Mouse (Mus musculus) embryonic stem cell, embryonic (primary cell): ENCODE results near the gene Eif3k.

ENCODE experiments used
- CTCF ChIA-PET, 4 experiments: fragments of 300-600 bp in 2 of 4; fragments of 350-600 bp in 2 of 4; sonication (Branson Sonifier 250); formaldehyde crosslinking; loops; one replicate each; lab custom pipeline; 2022; ENCODE audit warnings: inconsistent platforms in 2 of 4; lab: Charles Lee
- POLR2A ChIA-PET, 4 experiments: fragments of 300-600 bp in 2 of 4; fragments of 350-600 bp in 2 of 4; sonication (Branson Sonifier 250); formaldehyde crosslinking; loops; one replicate each; lab custom pipeline; 2022; ENCODE audit warnings: antibody characterized with exemption in 4 of 4, inconsistent platforms in 1 of 4; lab: Charles Lee

Gene Eif3k

GRCm38 (mm10) chr7:28971770-28972269, 9.8 kb downstream of the Eif3k start:
- ChIA-PET POLR2A (interaction anchor here (0.5 to 7.9 kb wide), 24 partner anchors 8 to 1227 kb away, joined by 3 to 84 read pairs (median 4); partner anchors contain the start of genes Actn4 (in 4 of the 4), Eif3k (in 3 of the 4), Map4k1 (in 3 of the 4) and Capns1 (in 1 of the 4)), CTCF (interaction anchor here in 3 of 4 experiments (0.5 to 1.6 kb wide), 9 partner anchors 8 to 578 kb away, joined by 3 to 11 read pairs (median 4); partner anchors contain the start of genes Actn4 (in 1 of the 3), Eif3k (in 1 of the 3) and Map4k1 (in 1 of the 3))

GRCm38 (mm10) chr7:28971029-28971428, 10.6 kb downstream of the Eif3k start:
- ChIA-PET POLR2A (interaction anchor here (0.6 to 7.9 kb wide), 40 partner anchors 9 to 1228 kb away, joined by 3 to 84 read pairs (median 4); partner anchors contain the start of genes Actn4 (in 4 of the 4), Eif3k (in 4 of the 4), Map4k1 (in 4 of the 4) and Capns1 (in 1 of the 4)), CTCF (interaction anchor here (0.6 to 1.6 kb wide), 10 partner anchors 8 to 102 kb away, joined by 3 to 8 read pairs (median 4); partner anchors contain the start of genes Eif3k (in 1 of the 4) and Map4k1 (in 1 of the 4))

- POLR2A ChIA-PET: interaction anchor here (0.6 to 7.9 kb wide), 40 partner anchors 7 to 775 kb away, joined by 3 to 84 read pairs (median 4); partner anchors contain the start of genes Eif3k (in 4 of the 4), Map4k1 (in 4 of the 4), Actn4 (in 2 of the 4) and Fam98c (in 1 of the 4)
- CTCF ChIA-PET: interaction anchor here (0.5 to 1.6 kb wide), 7 partner anchors 12 to 1607 kb away, joined by 3 to 8 read pairs (median 4); partner anchors contain the start of genes Eif3k (in 1 of the 4) and Map4k1 (in 1 of the 4)
Measured at GRCm38 (mm10) chr7:28969672-28970394, 11.8 kb downstream of the Eif3k start.

GRCm38 (mm10) chr7:28969271-28969670, 12.4 kb downstream of the Eif3k start:
- POLR2A ChIA-PET: interaction anchor here (0.6 to 7.9 kb wide), 27 partner anchors 10 to 774 kb away, joined by 3 to 84 read pairs (median 4); partner anchors contain the start of genes Eif3k (in 3 of the 4), Map4k1 (in 3 of the 4), Fam98c (in 1 of the 4) and Hnrnpl (in 1 of the 4)
- CTCF ChIA-PET: interaction anchor here in 3 of 4 experiments (0.5 to 0.6 kb wide), 4 partner anchors 15 to 1606 kb away, joined by 3 to 6 read pairs (median 4); no protein-coding TSS in a partner anchor

- POLR2A ChIA-PET: interaction anchor here (0.6 to 7.9 kb wide), 18 partner anchors 10 to 480 kb away, joined by 3 to 84 read pairs (median 5); partner anchors contain the start of genes Eif3k (in 2 of the 4), Map4k1 (in 2 of the 4) and Fam98c (in 1 of the 4)
- CTCF ChIA-PET: interaction anchor here in 1 of 4 experiments (0.6 to 0.7 kb wide), 5 partner anchors 29 to 1086 kb away, joined by 3 to 5 read pairs (median 4); no protein-coding TSS in a partner anchor
Measured at GRCm38 (mm10) chr7:28968120-28968519, 13.5 kb downstream of the Eif3k start.

- POLR2A ChIA-PET: interaction anchor here in 3 of 4 experiments (0.6 to 7.9 kb wide), 17 partner anchors 9 to 1028 kb away, joined by 3 to 84 read pairs (median 4); partner anchors contain the start of genes Eif3k (in 2 of the 3), Map4k1 (in 2 of the 3) and Sirt2 (in 1 of the 3)
- CTCF ChIA-PET: interaction anchor here in 1 of 4 experiments (0.6 to 0.8 kb wide), 2 partner anchors 10 to 268 kb away, joined by 3 read pairs; no protein-coding TSS in a partner anchor
Measured at GRCm38 (mm10) chr7:28966751-28967505, 14.7 kb downstream of the Eif3k start.

GRCm38 (mm10) chr7:28966181-28966580, 15.5 kb downstream of the Eif3k start:
- ChIA-PET CTCF (interaction anchor here in 2 of 4 experiments (0.6 to 0.8 kb wide), 3 partner anchors 11 to 228 kb away, joined by 3 to 5 read pairs (median 3); no protein-coding TSS in a partner anchor), POLR2A (interaction anchor here in 3 of 4 experiments (0.7 to 2.3 kb wide), 13 partner anchors 13 to 1028 kb away, joined by 3 to 14 read pairs (median 4); partner anchors contain the start of genes Eif3k (in 3 of the 3), Map4k1 (in 3 of the 3) and Sirt2 (in 1 of the 3))

- ChIA-PET CTCF (interaction anchor here in 1 of 4 experiments (0.6 to 0.8 kb wide), 3 partner anchors 98 to 233 kb away, joined by 3 read pairs; no protein-coding TSS in a partner anchor), POLR2A (interaction anchor here (0.6 to 2.3 kb wide), 23 partner anchors 8 to 540 kb away, joined by 3 to 14 read pairs (median 3); partner anchors contain the start of genes Eif3k (in 3 of the 4), Map4k1 (in 3 of the 4) and Sirt2 (in 1 of the 4))
Measured at GRCm38 (mm10) chr7:28965346-28965840, 16.3 kb downstream of the Eif3k start.

GRCm38 (mm10) chr7:28963399-28963923, 18.2 kb downstream of the Eif3k start:
- POLR2A ChIA-PET: interaction anchor here in 3 of 4 experiments (0.8 to 6.8 kb wide), 20 partner anchors 8 to 584 kb away, joined by 3 to 50 read pairs (median 4); partner anchors contain the start of genes Eif3k (in 2 of the 3) and Map4k1 (in 2 of the 3)
- CTCF ChIA-PET: interaction anchor here in 2 of 4 experiments (0.6 to 1.2 kb wide), 4 partner anchors 8 to 162 kb away, joined by 3 read pairs; partner anchors contain the start of genes Eif3k (in 1 of the 2), Map4k1 (in 1 of the 2) and Ryr1 (in 1 of the 2)

GRCm38 (mm10) chr7:28961927-28962670, 19.6 kb downstream of the Eif3k start, which contains the start of gene Actn4:
Gene Actn4 (minus strand): TSS chr7:28962340.
- ChIA-PET CTCF (interaction anchor here in 2 of 4 experiments (0.6 to 1.6 kb wide), 5 partner anchors 10 to 182 kb away, joined by 3 to 5 read pairs (median 3); no protein-coding TSS in a partner anchor), POLR2A (interaction anchor here (0.5 to 6.8 kb wide), 54 partner anchors 8 to 1125 kb away, joined by 3 to 50 read pairs (median 4); partner anchors contain the start of genes Eif3k (in 2 of the 4), Map4k1 (in 2 of the 4), Mrps12 (in 1 of the 4) and Ppp1r14a (in 1 of the 4))

GRCm38 (mm10) chr7:28961584-28961926, 20.1 kb downstream of the Eif3k start:
- POLR2A ChIA-PET: interaction anchor here (0.5 to 6.8 kb wide), 51 partner anchors 8 to 1124 kb away, joined by 3 to 50 read pairs (median 5); partner anchors contain the start of genes Eif3k (in 2 of the 4), Map4k1 (in 2 of the 4), Ppp1r14a (in 1 of the 4) and Sipa1l3 (in 1 of the 4)
- CTCF ChIA-PET: interaction anchor here in 2 of 4 experiments (0.6 to 1.6 kb wide), 5 partner anchors 11 to 181 kb away, joined by 3 to 5 read pairs (median 3); no protein-coding TSS in a partner anchor

GRCm38 (mm10) chr7:28960354-28961046, 21.2 kb downstream of the Eif3k start:
- CTCF ChIA-PET: interaction anchor here in 1 of 4 experiments (0.5 kb wide), 1 partner anchor 31 kb away, joined by 6 read pairs; no protein-coding TSS in a partner anchor
- POLR2A ChIA-PET: interaction anchor here (0.5 to 16.8 kb wide), 25 partner anchors 10 to 1019 kb away, joined by 3 to 235 read pairs (median 4); partner anchors contain the start of genes Eif3k (in 3 of the 4), Map4k1 (in 2 of the 4) and Hnrnpl (in 1 of the 4)

- ChIA-PET CTCF (no interaction called here), POLR2A (interaction anchor here (0.6 to 16.8 kb wide), 26 partner anchors 9 to 1020 kb away, joined by 3 to 235 read pairs (median 4); partner anchors contain the start of genes Eif3k (in 2 of the 4) and Map4k1 (in 2 of the 4))
Measured at GRCm38 (mm10) chr7:28959505-28960045, 22.1 kb downstream of the Eif3k start.
